Mouse (Mus musculus): ENCODE data around the gene Epc2. TPM values are rescaled to one million over a fixed set of nuclear protein-coding genes. Genes with fewer than 3 reads are reported as not detected.

Gene Epc2
- 10.2 and 11.9 TPM in 2 replicates for total RNA-seq (2015; ENCODE audit: low replicate concordance)
- total RNA-seq (2017; ENCODE audit: low replicate concordance) = 20.6 and 27.3 TPM in 2 replicates

GRCm38 (mm10) chr2:49450931-49451636 lies at the start of gene Epc2:
Gene Epc2 (plus strand): TSS chr2:49451486.
- peak; percentile 43 for ATAC-seq (replicated peaks; ENCODE audit: low FRiP score, poor library complexity, severe bottlenecking)

GRCm38 (mm10) chr2:49405954-49406353 lies 45.3 kb upstream of the Epc2 start:
- ATAC-seq (replicated peaks; ENCODE audit: low FRiP score, poor library complexity, severe bottlenecking) = no peak

GRCm38 (mm10) chr2:49411685-49412084 lies 39.6 kb upstream of the Epc2 start:
- no peak for ATAC-seq (replicated peaks; ENCODE audit: low FRiP score, poor library complexity, severe bottlenecking)

- ATAC-seq (replicated peaks; ENCODE audit: low FRiP score, poor library complexity, severe bottlenecking) = no peak
Measured at GRCm38 (mm10) chr2:49412576-49412975, 38.7 kb upstream of the Epc2 start.

DNA sequence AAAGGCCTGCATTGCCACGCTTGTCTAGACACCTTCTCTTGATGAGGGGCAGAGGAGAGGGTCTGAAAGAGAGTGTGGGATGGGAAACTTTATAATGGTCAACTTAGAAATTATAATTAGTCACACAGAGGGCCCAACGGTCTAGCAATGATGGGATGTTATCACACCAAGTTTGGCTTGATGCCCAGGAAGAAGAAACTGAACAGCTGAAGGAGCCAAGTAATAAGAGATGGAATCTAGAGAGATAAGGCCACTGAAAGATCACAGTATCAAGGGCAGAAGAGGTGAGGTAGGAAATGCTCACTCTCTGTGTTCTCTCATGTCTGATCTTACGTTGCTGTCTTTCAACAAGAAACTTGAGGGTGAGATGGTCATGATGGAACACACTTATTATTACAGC lies 35.4 kb upstream of the Epc2 start:
- ATAC-seq (replicated peaks; ENCODE audit: low FRiP score, poor library complexity, severe bottlenecking) = no peak

GRCm38 (mm10) chr2:49417018-49417604 lies 34.2 kb upstream of the Epc2 start:
- no peak for ATAC-seq (replicated peaks; ENCODE audit: low FRiP score, poor library complexity, severe bottlenecking)

DNA sequence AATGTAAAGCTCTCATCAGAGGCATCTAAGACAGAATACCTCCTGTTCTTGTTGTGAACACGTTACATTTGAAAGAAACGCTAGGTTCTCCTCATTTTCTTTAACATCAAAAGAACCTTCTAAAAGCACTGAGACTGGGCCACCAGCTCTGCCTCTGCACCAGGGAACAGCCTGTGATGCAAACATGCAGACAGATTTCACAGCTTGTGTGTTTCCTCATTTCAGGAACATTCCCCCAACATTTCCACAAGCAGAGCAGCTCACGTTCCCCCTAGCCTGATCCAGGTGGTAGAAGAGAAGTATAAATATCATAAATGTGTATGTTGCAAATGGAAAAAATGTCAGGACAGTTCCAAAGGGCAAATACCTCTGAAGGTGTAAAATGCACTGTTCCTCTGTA lies 30.9 kb upstream of the Epc2 start:
- no peak for ATAC-seq (replicated peaks; ENCODE audit: low FRiP score, poor library complexity, severe bottlenecking)

- no peak for ATAC-seq (replicated peaks; ENCODE audit: low FRiP score, poor library complexity, severe bottlenecking)
Measured at GRCm38 (mm10) chr2:49423857-49424256, 27.4 kb upstream of the Epc2 start.

DNA sequence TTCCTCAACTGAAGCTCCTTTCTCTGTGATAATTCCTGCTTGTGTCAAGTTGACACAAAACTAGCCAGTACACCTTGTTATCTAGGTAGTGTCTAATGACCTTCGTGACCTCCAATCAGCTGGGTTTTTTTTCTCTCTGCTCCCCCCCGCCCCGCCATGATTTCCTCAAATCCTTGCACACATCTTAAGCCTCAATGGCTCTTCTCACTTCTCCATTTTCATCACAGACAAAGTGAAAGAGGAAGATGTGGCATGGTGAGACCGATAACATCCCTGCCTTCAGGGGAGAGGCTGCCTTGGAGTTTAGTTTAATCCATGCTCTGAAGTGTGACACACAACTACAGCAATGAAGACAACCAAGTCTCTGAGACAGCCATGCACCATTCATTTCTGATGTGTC lies 26.5 kb upstream of the Epc2 start:
- no peak for ATAC-seq (replicated peaks; ENCODE audit: low FRiP score, poor library complexity, severe bottlenecking)

DNA sequence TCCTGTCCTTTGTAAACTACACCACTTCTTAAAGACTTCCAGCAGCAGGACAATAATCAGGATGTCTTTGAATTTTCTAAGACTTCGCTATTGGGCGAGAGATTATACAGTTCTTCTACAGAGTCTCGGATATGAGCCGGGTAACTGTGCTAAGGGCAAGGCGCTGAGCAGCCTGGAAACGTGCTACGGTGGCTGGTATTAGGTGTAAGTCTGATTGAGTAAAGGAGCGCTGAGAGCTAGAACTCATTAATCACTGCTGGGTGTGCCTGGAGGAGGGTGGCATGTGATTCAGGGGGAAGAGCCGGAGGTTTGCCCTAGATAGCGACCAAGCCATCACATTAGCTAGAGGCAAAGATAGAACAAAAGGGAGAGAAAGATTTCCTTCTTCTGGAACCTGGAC lies 25.1 kb upstream of the Epc2 start:
- no peak for ATAC-seq (replicated peaks; ENCODE audit: low FRiP score, poor library complexity, severe bottlenecking)

GRCm38 (mm10) chr2:49431015-49431414 lies 20.3 kb upstream of the Epc2 start:
- ATAC-seq (replicated peaks; ENCODE audit: low FRiP score, poor library complexity, severe bottlenecking) = no peak

DNA sequence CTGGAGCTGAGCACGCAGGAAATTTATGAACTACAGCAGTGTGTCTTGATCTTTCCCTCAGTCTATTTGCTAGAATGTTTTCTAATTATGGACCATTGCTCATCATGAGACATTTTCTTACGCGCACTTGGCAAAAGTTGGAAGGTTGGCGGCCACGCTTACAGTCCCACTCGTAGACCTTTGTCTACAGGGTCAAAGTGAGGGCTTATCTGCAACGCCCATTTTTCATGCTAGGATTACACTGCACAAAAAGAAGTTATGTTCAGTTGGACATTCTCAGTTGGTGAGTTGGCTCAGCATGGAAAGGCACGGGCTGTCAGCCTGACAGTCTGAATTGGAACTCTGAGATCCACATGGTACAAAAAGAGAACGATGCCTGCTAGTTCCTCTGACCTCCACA lies 18.1 kb upstream of the Epc2 start:
- no peak for ATAC-seq (replicated peaks; ENCODE audit: low FRiP score, poor library complexity, severe bottlenecking)

DNA sequence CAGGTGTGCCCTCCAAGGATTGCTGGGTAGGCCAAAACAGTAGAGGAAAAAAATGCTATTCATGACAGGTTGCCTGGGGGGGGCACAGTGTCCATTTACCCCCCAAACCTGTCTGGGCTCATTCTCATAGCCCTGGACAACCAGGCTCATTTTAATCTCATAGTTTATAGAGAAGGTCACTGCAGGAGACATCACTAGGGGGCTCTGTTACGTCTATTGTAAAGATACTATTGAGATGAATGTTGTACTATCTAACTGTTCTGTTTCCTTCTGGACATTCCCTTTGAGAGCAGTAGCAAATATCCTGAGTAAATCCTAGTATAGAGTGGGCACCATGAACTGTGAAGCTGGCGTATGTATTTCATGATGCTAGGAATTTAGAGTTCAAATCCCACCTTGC lies 5.0 kb upstream of the Epc2 start:
- ATAC-seq (replicated peaks; ENCODE audit: low FRiP score, poor library complexity, severe bottlenecking) = no peak

- no peak for ATAC-seq (replicated peaks; ENCODE audit: low FRiP score, poor library complexity, severe bottlenecking)
Measured at GRCm38 (mm10) chr2:49447586-49448475, 3.5 kb upstream of the Epc2 start.

DNA sequence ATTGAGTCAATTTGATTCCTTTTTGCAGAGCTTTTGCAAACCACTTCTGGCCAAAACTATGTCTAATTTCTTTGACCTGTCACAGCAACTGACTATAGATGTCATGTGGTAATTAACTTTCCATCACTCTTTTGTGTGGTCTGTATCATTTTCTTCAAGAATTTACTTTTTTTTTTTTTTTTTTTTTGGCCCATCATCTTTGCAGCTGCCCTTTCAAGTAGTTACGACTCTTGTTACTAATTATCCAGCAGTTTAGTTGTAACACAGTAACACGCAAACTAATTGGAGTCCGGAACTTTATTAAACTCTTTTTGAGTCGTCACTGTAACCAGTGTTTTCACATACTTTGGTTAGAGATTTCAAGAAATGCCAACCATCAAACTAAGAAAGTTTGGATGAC lies 819 bp upstream of the Epc2 start:
- ATAC-seq (replicated peaks; ENCODE audit: low FRiP score, poor library complexity, severe bottlenecking) = no peak

DNA sequence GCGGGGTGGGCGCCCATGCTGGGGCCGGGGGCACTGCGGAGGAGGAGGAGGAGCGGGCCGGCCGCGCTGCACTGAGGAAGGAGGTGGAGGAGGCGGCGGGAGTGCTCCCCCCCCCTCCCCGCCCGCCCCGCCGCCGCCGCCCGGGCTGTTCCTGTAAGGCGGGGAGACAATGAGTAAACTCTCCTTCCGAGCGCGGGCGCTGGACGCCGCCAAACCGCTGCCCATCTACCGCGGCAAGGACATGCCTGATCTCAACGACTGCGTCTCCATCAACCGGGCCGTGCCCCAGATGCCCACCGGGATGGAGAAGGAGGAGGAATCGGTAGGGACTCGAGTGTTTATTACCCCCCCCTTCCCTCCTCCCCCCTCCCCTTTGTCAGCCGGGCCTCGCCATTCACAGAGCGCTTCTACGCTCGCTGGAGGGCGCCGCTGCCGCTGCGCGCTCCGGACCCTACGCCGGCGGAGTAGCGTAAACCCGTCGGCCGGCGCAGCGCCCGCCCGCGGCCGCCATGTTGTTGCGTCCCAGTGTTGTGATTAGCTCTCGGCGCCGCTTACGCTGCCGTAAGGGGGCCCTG lies 438 bp downstream of the Epc2 start:
- peak; percentile 81 for ATAC-seq (replicated peaks; ENCODE audit: low FRiP score, poor library complexity, severe bottlenecking)

- ATAC-seq (replicated peaks; ENCODE audit: low FRiP score, poor library complexity, severe bottlenecking) = peak; percentile 89
Measured at GRCm38 (mm10) chr2:49452451-49453081, 1.3 kb downstream of the Epc2 start.

DNA sequence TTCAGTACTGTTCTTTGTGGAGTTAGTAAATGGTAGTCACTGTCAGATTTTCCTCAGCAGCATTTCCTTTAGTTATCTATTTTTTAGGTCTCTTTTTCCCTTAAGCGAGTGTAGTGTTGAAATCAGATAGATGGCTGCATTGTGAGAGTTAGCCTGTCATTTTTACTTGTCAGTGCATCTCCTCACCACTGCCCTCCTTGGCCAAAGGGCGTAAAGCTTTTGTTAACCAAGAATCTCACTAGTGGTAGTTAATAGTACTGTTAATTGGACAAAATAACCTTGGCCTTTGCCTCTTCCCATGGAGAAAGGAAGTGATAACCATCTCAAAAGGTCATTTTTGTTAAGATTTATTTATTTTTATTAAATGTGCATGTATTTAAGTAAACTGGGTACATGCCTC lies 6.5 kb downstream of the Epc2 start:
- no peak for ATAC-seq (replicated peaks; ENCODE audit: low FRiP score, poor library complexity, severe bottlenecking)

GRCm38 (mm10) chr2:49465672-49466222 lies 14.5 kb downstream of the Epc2 start:
- ATAC-seq (replicated peaks; ENCODE audit: low FRiP score, poor library complexity, severe bottlenecking) = no peak

DNA sequence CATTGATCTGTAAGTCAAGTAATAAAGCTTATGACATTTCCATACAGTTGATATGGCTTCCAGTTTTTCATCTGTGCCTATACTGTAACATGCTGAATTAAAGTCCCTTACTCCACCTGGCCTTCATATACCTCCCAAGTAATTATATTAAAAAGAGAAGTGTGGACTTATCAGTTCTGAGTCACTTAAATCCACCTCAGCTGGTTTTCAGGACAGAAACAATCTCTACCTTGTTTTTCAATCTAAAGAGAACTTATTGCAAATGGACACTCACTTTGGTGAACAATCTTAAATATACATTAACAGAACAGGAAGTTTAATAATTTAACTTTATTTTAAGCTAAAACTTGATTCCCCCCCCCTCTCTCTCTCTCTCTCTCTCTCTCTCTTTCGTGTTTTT lies 15.8 kb downstream of the Epc2 start:
- no peak for ATAC-seq (replicated peaks; ENCODE audit: low FRiP score, poor library complexity, severe bottlenecking)

Measured in erythroblast, adult 5-6 weeks (primary cell).